Mouse (Mus musculus) liver, postnatal 0 days (tissue): ENCODE measurements at regions not wholly inside any gene's neighbourhood (a gene's known extent, or its start where the extent isn't known, plus 50 kb on each side); places are given as distances from the start of the nearest gene placed in this dataset.

Experiments
- ATAC-seq: fragments of 200-750 bp; cut with Nextera tagmentation; 2 replicates; pipeline ENCODE4 v1.8.0; 2017; ENCODE audit warnings: mild to moderate bottlenecking, moderate library complexity
- DNase-seq: peaks from one replicate; pipeline ENCODE4 v3.0.0-alpha.2; 2016
- H3K27ac ChIP-seq: fragments of 300-500 bp; sonication (generic); 2 replicates; pipeline ENCODE4 v1.5.1; 2014; ENCODE audit warnings: antibody characterized with exemption, moderate library complexity, mild to moderate bottlenecking, low read depth
- H3K27me3 ChIP-seq: fragments of 300-500 bp; sonication (generic); 2 replicates; pipeline ENCODE4 v1.6.1; 2014; ENCODE audit warnings: low read length, control low read depth, mixed read lengths; ENCODE audit not compliant: insufficient read depth
- H3K36me3 ChIP-seq: fragments of 300-500 bp; sonication (generic); replicated peaks from 2 replicates; pipeline ENCODE4 v1.6.1; 2014; ENCODE audit warnings: mild to moderate bottlenecking, control low read depth, low read length, moderate library complexity, mixed read lengths; ENCODE audit not compliant: insufficient read depth
- H3K4me1 ChIP-seq: fragments of 300-500 bp; sonication (generic); 2 replicates; pipeline ENCODE4 v1.6.1; 2014; ENCODE audit warnings: antibody characterized with exemption, mild to moderate bottlenecking, control low read depth; ENCODE audit not compliant: insufficient read depth
- H3K4me2 ChIP-seq: fragments of 300-500 bp; sonication (generic); 2 replicates; pipeline ENCODE4 v1.6.1; 2014; ENCODE audit warnings: low read depth, mild to moderate bottlenecking, low read length, moderate library complexity, mixed read lengths
- H3K4me3 ChIP-seq: fragments of 300-500 bp; sonication (generic); 2 replicates; pipeline ENCODE4 v1.5.1; 2014; ENCODE audit warnings: low read depth, low read length
- H3K9ac ChIP-seq: fragments of 300-500 bp; sonication (generic); replicated peaks from 2 replicates; pipeline ENCODE4 v1.6.1; 2014; ENCODE audit warnings: mild to moderate bottlenecking, moderate library complexity
- H3K9me3 ChIP-seq: fragments of 300-500 bp; sonication (generic); 2 replicates; pipeline ENCODE4 v1.6.1; 2016; ENCODE audit warnings: mild to moderate bottlenecking, control low read depth, low read length, mixed read lengths
- CTCF ChIP-seq: sonication (generic); IDR thresholded peaks from 2 replicates; pipeline ENCODE4 v1.5.1; 2016; ENCODE audit warnings: antibody characterized with exemption, low read depth
- EP300 ChIP-seq: IDR thresholded peaks from 2 replicates; pipeline ENCODE4 v1.6.1; 2016; ENCODE audit warnings: antibody characterized with exemption, low read depth, mild to moderate bottlenecking
- WGBS: fragments of 180-500 bp; shearing (Covaris S2); extraction: QIAGEN DNeasy Blood & Tissue Kit; methylation state at CpG from one replicate; pipeline ENCODE4 v1.1.7; 2014; ENCODE audit not compliant: insufficient replicate concordance; 5-methylcytosine and 5-hydroxymethylcytosine counted together

DNA sequence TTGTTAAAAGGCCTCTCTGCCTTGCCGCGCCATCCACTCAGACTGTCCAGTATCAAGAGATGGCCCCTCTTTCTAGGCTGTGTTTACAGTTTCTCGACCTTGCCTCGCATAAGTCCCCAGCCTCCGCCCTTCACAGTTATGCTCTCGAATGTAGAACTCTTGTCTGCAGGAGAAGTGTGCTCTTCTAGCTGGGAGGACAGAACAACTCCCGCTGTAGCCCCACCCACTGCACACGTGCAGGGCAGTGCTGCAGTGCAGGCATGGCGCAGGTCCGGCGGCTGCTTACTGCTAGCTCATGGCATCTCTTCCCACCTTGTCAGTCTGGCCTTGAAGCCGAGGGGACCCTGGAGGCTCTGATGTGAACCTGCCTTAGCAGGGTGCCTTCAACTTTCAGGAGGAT lies 145.7 kb upstream of the Lrfn2 start:
- Histone ChIP-seq H3K4me1 (no peaks in the 10 kb centered on the region), H3K4me2 (no peak overlapping the region), H3K36me3 (no peaks in the 10 kb centered on the region), H3K27ac (no peak overlapping the region), H3K4me3 (no peak overlapping the region), H3K27me3 (no peaks in the 10 kb centered on the region), H3K9me3 (no peaks in the 10 kb centered on the region), H3K9ac (no peak overlapping the region)
- ATAC-seq (no peak), DNase-seq (no peak)
- 79% methylated on average over 12 of the region's 12 CpGs for WGBS
- TF ChIP-seq CTCF (no peak), EP300 (no peak)

- Histone ChIP-seq H3K9ac (no peak overlapping the region), H3K4me3 (no peak overlapping the region), H3K4me1 (no peaks in the 10 kb centered on the region), H3K36me3 (no peaks in the 10 kb centered on the region), H3K4me2 (no peak overlapping the region), H3K27ac (no peak overlapping the region), H3K27me3 (no peaks in the 10 kb centered on the region), H3K9me3 (no peaks in the 10 kb centered on the region)
- DNase-seq (no peak), ATAC-seq (no peak)
- 80% methylated on average over 7 of the region's 7 CpGs for WGBS
- no peak for TF ChIP-seq EP300
- no peak for TF ChIP-seq CTCF
Measured at GRCm38 (mm10) chr17:48789846-48790245, 142.3 kb upstream of the Lrfn2 start.

DNA sequence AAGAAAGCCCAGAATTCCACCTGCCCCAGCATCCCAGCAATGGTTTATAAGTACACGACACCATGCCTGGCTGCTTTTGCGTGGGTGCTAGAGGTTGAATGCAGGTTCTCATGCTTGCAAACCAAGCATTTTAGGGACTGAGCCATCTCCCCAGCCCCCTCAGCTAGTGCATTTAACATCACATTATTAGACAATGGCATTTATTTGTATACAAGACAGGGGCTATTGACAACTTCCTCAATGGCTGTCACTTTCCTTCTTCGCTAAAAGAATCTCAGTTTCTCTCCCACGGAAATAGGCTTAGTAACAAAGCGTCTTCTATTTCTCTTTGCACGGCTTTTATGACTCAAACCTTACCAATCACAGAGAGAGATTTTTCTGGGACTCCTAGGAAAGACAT lies 141.7 kb upstream of the Lrfn2 start:
- H3K4me1 ChIP-seq: no peaks in the 10 kb centered on the region
- H3K27ac ChIP-seq: no peak overlapping the region
- no peaks in the 10 kb centered on the region for H3K36me3 ChIP-seq
- 80% methylated on average over 6 of the region's 6 CpGs for WGBS
- no peaks in the 10 kb centered on the region for H3K9me3 ChIP-seq
- ATAC-seq (no peak), DNase-seq (no peak)
- H3K27me3 ChIP-seq: no peaks in the 10 kb centered on the region
- no peak overlapping the region for H3K9ac ChIP-seq
- H3K4me2 ChIP-seq: no peak overlapping the region
- no peak overlapping the region for H3K4me3 ChIP-seq
- no peak for TF ChIP-seq CTCF
- no peak for TF ChIP-seq EP300

GRCm38 (mm10) chr17:48792954-48793353 lies 139.2 kb upstream of the Lrfn2 start:
- H3K36me3 ChIP-seq: no peaks in the 10 kb centered on the region
- no peak overlapping the region for H3K4me2 ChIP-seq
- H3K9ac ChIP-seq: no peak overlapping the region
- no peaks in the 10 kb centered on the region for H3K4me1 ChIP-seq
- no peak for DNase-seq
- H3K27ac ChIP-seq: no peak overlapping the region
- no peak overlapping the region for H3K4me3 ChIP-seq
- H3K27me3 ChIP-seq: no peaks in the 10 kb centered on the region
- H3K9me3 ChIP-seq: no peaks in the 10 kb centered on the region
- TF ChIP-seq CTCF (no peak), EP300 (no peak)
- ATAC-seq: no peak
- 63% methylated on average over 5 of the region's 5 CpGs for WGBS

DNA sequence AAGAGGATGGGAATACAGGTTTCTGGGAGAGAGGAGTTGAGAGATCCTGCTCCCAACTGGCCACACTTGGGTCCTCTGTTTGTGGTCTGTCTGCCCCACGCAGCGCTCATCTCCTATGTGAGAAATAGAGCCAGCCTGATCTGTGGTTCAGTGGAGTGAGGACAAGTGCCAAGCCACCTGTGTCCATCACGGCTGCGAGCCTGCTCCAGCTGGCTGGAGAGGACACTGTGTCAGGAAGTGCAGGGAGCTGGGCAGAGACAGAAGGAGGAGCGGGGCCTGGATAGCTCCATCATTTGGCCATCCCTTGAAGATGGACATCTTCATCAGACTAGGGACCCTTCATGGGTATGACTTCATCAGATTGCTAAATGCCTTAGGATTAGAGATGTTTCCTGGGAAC lies 136.4 kb upstream of the Lrfn2 start:
- no peak overlapping the region for H3K27ac ChIP-seq
- H3K9me3 ChIP-seq: no peaks in the 10 kb centered on the region
- H3K27me3 ChIP-seq: no peaks in the 10 kb centered on the region
- WGBS: 84% methylated on average over 5 of the region's 5 CpGs
- no peak overlapping the region for H3K9ac ChIP-seq
- ATAC-seq (no peak), DNase-seq (no peak)
- no peaks in the 10 kb centered on the region for H3K4me1 ChIP-seq
- H3K4me3 ChIP-seq: no peak overlapping the region
- no peak overlapping the region for H3K4me2 ChIP-seq
- no peaks in the 10 kb centered on the region for H3K36me3 ChIP-seq
- TF ChIP-seq EP300 (no peak), CTCF (no peak)

DNA sequence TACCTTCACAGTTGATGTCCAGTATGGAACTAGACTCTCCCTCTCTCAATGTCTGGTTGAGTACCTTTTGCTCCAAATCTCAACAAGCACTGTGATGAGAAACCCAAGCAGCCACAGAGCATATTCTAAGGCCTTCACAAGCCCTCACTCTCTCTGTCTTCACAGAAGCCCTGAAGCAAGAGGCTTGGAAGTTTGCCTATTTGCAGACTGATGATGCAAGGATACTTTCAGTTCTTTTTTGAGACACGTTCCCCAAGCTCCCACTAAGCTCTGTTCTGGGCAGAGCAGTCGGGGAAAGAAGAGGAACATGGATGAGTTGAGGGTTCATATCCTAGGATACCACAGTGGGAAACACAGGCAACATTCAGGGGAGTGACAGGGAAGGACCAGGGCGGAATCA lies 134.0 kb upstream of the Lrfn2 start:
- TF ChIP-seq CTCF (no peak), EP300 (no peak)
- no peak for ATAC-seq
- H3K27me3 ChIP-seq: no peaks in the 10 kb centered on the region
- H3K4me2 ChIP-seq: no peak overlapping the region
- no peaks in the 10 kb centered on the region for H3K4me1 ChIP-seq
- H3K9me3 ChIP-seq: no peaks in the 10 kb centered on the region
- H3K4me3 ChIP-seq: no peak overlapping the region
- no peak overlapping the region for H3K27ac ChIP-seq
- H3K9ac ChIP-seq: no peak overlapping the region
- 50% methylated on average over 3 of the region's 3 CpGs for WGBS
- no peaks in the 10 kb centered on the region for H3K36me3 ChIP-seq
- DNase-seq: no peak

GRCm38 (mm10) chr17:48802673-48803072 lies 129.5 kb upstream of the Lrfn2 start:
- Histone ChIP-seq H3K9ac (no peak overlapping the region), H3K9me3 (no peaks in the 10 kb centered on the region), H3K4me2 (no peak overlapping the region), H3K4me1 (no peaks in the 10 kb centered on the region), H3K4me3 (no peak overlapping the region), H3K27me3 (no peaks in the 10 kb centered on the region), H3K36me3 (no peaks in the 10 kb centered on the region), H3K27ac (no peak overlapping the region)
- ATAC-seq: no peak
- no peak for DNase-seq
- no peak for TF ChIP-seq EP300
- no peak for TF ChIP-seq CTCF
- 51% methylated on average over 7 of the region's 7 CpGs for WGBS
